Mouse (Mus musculus): Measurements from ENCODE around the gene Sirt1. TPM values are rescaled to one million over a fixed set of nuclear protein-coding genes. Genes with fewer than 3 reads are reported as not detected.

The Sirt1 gene
- 52.7 TPM for total RNA-seq (2023)

GRCm38 (mm10) chr10:63381498-63382280 is at the start of gene Sirt1:
Gene Sirt1, minus strand, starts transcription at chr10:63381704.

GRCm38 (mm10) chr10:63429785-63430305 is 48.3 kb upstream of the Sirt1 start, which contains the start of gene Ctnna3:
Gene Ctnna3, plus strand, starts transcription at chr10:63430098.

GRCm38 (mm10) chr10:63421739-63422735 is 40.5 kb upstream of the Sirt1 start, which contains the start of gene Gm7075:
Gene Gm7075, minus strand, starts transcription at chr10:63421789.

GRCm38 (mm10) chr10:63382372-63383279 is 1.1 kb upstream of the Sirt1 start, which contains the start of gene Dnajc12:
Gene Dnajc12, plus strand, starts transcription at chr10:63382443.

Other genes starting within 250 kb of the Sirt1 start
- gene Mypn, start 177.8 kb downstream of the Sirt1 start, total RNA-seq (2023): not detected
- 168 TPM for gene Herc4, start 137.9 kb downstream of the Sirt1 start, total RNA-seq (2023)
- gene Dnajc12, start 739 bp upstream of the Sirt1 start, total RNA-seq (2023): 5.6 TPM
- gene Gm7075, start 40.1 kb upstream of the Sirt1 start, total RNA-seq (2023): not detected
- not detected for gene Ctnna3, start 48.4 kb upstream of the Sirt1 start, total RNA-seq (2023)

Data from CD4-positive naive resting alpha-beta T cell, adult 57 days (primary cell).